Mouse (Mus musculus): ENCODE data around the gene Zcchc24. TPM values are rescaled to one million over a fixed set of nuclear protein-coding genes. Genes with fewer than 3 reads are reported as not detected.

Gene Zcchc24
- polyA plus RNA-seq, 1 experiment from 2014 or later = 47.3 TPM

- H3K4me2 ChIP-seq (replicated peaks) = no peak overlapping the region
- no peaks in the 10 kb centered on the region for H3K27me3 ChIP-seq
- 68% methylated on average over 4 of the region's 4 CpGs for WGBS
- no peak overlapping the region for H3K27ac ChIP-seq
- H3K9ac ChIP-seq = no peak overlapping the region
- peaks cover 32% of the 10 kb centered on the region for H3K4me1 ChIP-seq
- no peak for ATAC-seq (ENCODE audit: insufficient number of reproducible peaks, insufficient read depth, low FRiP score, low TSS enrichment)
- H3K4me3 ChIP-seq = no peak overlapping the region
- H3K36me3 ChIP-seq = peaks cover 9% of the 10 kb centered on the region
- no peaks in the 10 kb centered on the region for H3K9me3 ChIP-seq
Measured at GRCm38 (mm10) chr14:25710073-25710472, 58.8 kb downstream of the Zcchc24 start.

GRCm38 (mm10) chr14:25708917-25709316 lies 59.9 kb downstream of the Zcchc24 start:
- ATAC-seq (ENCODE audit: insufficient number of reproducible peaks, insufficient read depth, low FRiP score, low TSS enrichment) = no peak
- no peaks in the 10 kb centered on the region for H3K27me3 ChIP-seq
- H3K4me1 ChIP-seq = peaks cover 29% of the 10 kb centered on the region
- no peak overlapping the region for H3K4me2 ChIP-seq (replicated peaks)
- H3K9ac ChIP-seq = peak overlapping the region; percentile 2; the same call in 1 of the 2 replicates
- H3K9me3 ChIP-seq = no peaks in the 10 kb centered on the region
- 94% methylated on average over 2 of the region's 2 CpGs for WGBS
- H3K36me3 ChIP-seq = no peaks in the 10 kb centered on the region
- no peak overlapping the region; the same call in 1 of the 2 replicates for H3K27ac ChIP-seq
- H3K4me3 ChIP-seq = no peak overlapping the region

GRCm38 (mm10) chr14:25708451-25708850 lies 60.4 kb downstream of the Zcchc24 start:
- WGBS = 60% methylated on average over 4 of the region's 4 CpGs
- Histone ChIP-seq H3K9me3 (no peaks in the 10 kb centered on the region), H3K4me1 (peaks cover 27% of the 10 kb centered on the region), H3K27ac (no peak overlapping the region; the same call in 1 of the 2 replicates), H3K4me2 (replicated peaks) (no peak overlapping the region), H3K36me3 (no peaks in the 10 kb centered on the region), H3K9ac (0 out of 2 replicates have a peak overlapping the region, but pooled peaks have one; percentile 2), H3K27me3 (no peaks in the 10 kb centered on the region), H3K4me3 (no peak overlapping the region)
- no peak for ATAC-seq (ENCODE audit: insufficient number of reproducible peaks, insufficient read depth, low FRiP score, low TSS enrichment)

- 0 out of 2 replicates have a peak, but pooled peaks have one; percentile 41 for ATAC-seq (ENCODE audit: insufficient number of reproducible peaks, insufficient read depth, low FRiP score, low TSS enrichment)
- H3K36me3 ChIP-seq = no peaks in the 10 kb centered on the region
- 0 out of 2 replicates have a peak overlapping the region, but pooled peaks have one; percentile 26 for H3K27ac ChIP-seq
- no peak overlapping the region for H3K9ac ChIP-seq
- no peaks in the 10 kb centered on the region for H3K9me3 ChIP-seq
- H3K27me3 ChIP-seq = no peaks in the 10 kb centered on the region
- no peak overlapping the region for H3K4me2 ChIP-seq (replicated peaks)
- WGBS = 48% methylated on average over 5 of the region's 5 CpGs
- H3K4me3 ChIP-seq = no peak overlapping the region
- peaks cover 27% of the 10 kb centered on the region for H3K4me1 ChIP-seq
Measured at GRCm38 (mm10) chr14:25707691-25708181, 61.1 kb downstream of the Zcchc24 start.

- Histone ChIP-seq H3K36me3 (peaks cover 39% of the 10 kb centered on the region), H3K4me3 (no peak overlapping the region), H3K27ac (no peak overlapping the region), H3K27me3 (no peaks in the 10 kb centered on the region), H3K4me1 (no peaks in the 10 kb centered on the region), H3K9ac (no peak overlapping the region), H3K4me2 (replicated peaks) (no peak overlapping the region), H3K9me3 (no peaks in the 10 kb centered on the region)
- ATAC-seq (ENCODE audit: insufficient number of reproducible peaks, insufficient read depth, low FRiP score, low TSS enrichment) = no peak
Measured at GRCm38 (mm10) chr14:25701986-25702385, 66.9 kb downstream of the Zcchc24 start.

- Histone ChIP-seq H3K9me3 (no peaks in the 10 kb centered on the region), H3K4me1 (peaks cover 16% of the 10 kb centered on the region), H3K36me3 (peaks cover 48% of the 10 kb centered on the region), H3K27me3 (no peaks in the 10 kb centered on the region), H3K4me2 (replicated peaks) (no peak overlapping the region), H3K27ac (no peak overlapping the region), H3K4me3 (no peak overlapping the region), H3K9ac (no peak overlapping the region)
- no peak for ATAC-seq (ENCODE audit: insufficient number of reproducible peaks, insufficient read depth, low FRiP score, low TSS enrichment)
- 68% methylated on average over 2 of the region's 2 CpGs for WGBS
Measured at GRCm38 (mm10) chr14:25696356-25696755, 72.5 kb downstream of the Zcchc24 start.

GRCm38 (mm10) chr14:25695059-25695458 lies 73.8 kb downstream of the Zcchc24 start:
- Histone ChIP-seq H3K27ac (no peak overlapping the region), H3K9ac (peak overlapping the region; percentile 84), H3K4me1 (peaks cover 16% of the 10 kb centered on the region), H3K4me2 (replicated peaks) (peak overlapping the region; percentile 89), H3K9me3 (no peaks in the 10 kb centered on the region), H3K27me3 (no peaks in the 10 kb centered on the region), H3K36me3 (peaks cover 38% of the 10 kb centered on the region), H3K4me3 (peak overlapping the region; percentile 89)
- ATAC-seq (ENCODE audit: insufficient number of reproducible peaks, insufficient read depth, low FRiP score, low TSS enrichment) = no peak
- WGBS = 69% methylated on average over 6 of the region's 6 CpGs

- Histone ChIP-seq H3K27ac (no peak overlapping the region), H3K4me1 (peaks cover 16% of the 10 kb centered on the region), H3K27me3 (no peaks in the 10 kb centered on the region), H3K4me2 (replicated peaks) (peak overlapping the region; percentile 89), H3K9ac (peak overlapping the region; percentile 84), H3K36me3 (peaks cover 33% of the 10 kb centered on the region), H3K9me3 (no peaks in the 10 kb centered on the region), H3K4me3 (peak overlapping the region; percentile 89)
- WGBS = 1% methylated on average over 10 of the region's 10 CpGs
- ATAC-seq (ENCODE audit: insufficient number of reproducible peaks, insufficient read depth, low FRiP score, low TSS enrichment) = peak; percentile 43
Measured at GRCm38 (mm10) chr14:25694569-25694897, 74.3 kb downstream of the Zcchc24 start.

- Histone ChIP-seq H3K4me1 (peaks cover 16% of the 10 kb centered on the region), H3K27me3 (no peaks in the 10 kb centered on the region), H3K9ac (peak within 1 kb of the TSS; percentile 84), H3K27ac (no peak within 1 kb of the TSS; the same call in 1 of the 2 replicates), H3K9me3 (no peaks in the 10 kb centered on the region), H3K4me3 (peak within 1 kb of the TSS; percentile 89), H3K36me3 (peaks cover 28% of the 10 kb centered on the region), H3K4me2 (replicated peaks) (peak within 1 kb of the TSS; percentile 89)
- under 1% methylated on average over 69 of the region's 70 CpGs for WGBS
- peak; percentile 87 for ATAC-seq (ENCODE audit: insufficient number of reproducible peaks, insufficient read depth, low FRiP score, low TSS enrichment)
Measured at GRCm38 (mm10) chr14:25693888-25694568, 74.8 kb downstream of the Zcchc24 start, which contains the start of gene Ppif. Gene Ppif, plus strand, starts transcription at chr14:25694154.

- no peak for ATAC-seq (ENCODE audit: insufficient number of reproducible peaks, insufficient read depth, low FRiP score, low TSS enrichment)
- 71% methylated on average over 6 of the region's 6 CpGs for WGBS
- peaks cover 21% of the 10 kb centered on the region for H3K36me3 ChIP-seq
- H3K4me1 ChIP-seq = peaks cover 16% of the 10 kb centered on the region
- H3K9ac ChIP-seq = no peak overlapping the region
- H3K4me2 ChIP-seq (replicated peaks) = peak overlapping the region; percentile 89
- no peaks in the 10 kb centered on the region for H3K27me3 ChIP-seq
- no peaks in the 10 kb centered on the region for H3K9me3 ChIP-seq
- H3K27ac ChIP-seq = no peak overlapping the region; the same call in 1 of the 2 replicates
- H3K4me3 ChIP-seq = peak overlapping the region; percentile 89
Measured at GRCm38 (mm10) chr14:25693271-25693887, 75.5 kb downstream of the Zcchc24 start.

GRCm38 (mm10) chr14:25686983-25687901 lies 81.6 kb downstream of the Zcchc24 start:
- no peak for ATAC-seq (ENCODE audit: insufficient number of reproducible peaks, insufficient read depth, low FRiP score, low TSS enrichment)
- 84% methylated on average over 10 of the region's 10 CpGs for WGBS
- no peaks in the 10 kb centered on the region for H3K4me1 ChIP-seq
- no peak overlapping the region for H3K4me3 ChIP-seq
- no peak overlapping the region for H3K9ac ChIP-seq
- no peaks in the 10 kb centered on the region for H3K9me3 ChIP-seq
- H3K4me2 ChIP-seq (replicated peaks) = no peak overlapping the region
- no peaks in the 10 kb centered on the region for H3K27me3 ChIP-seq
- H3K36me3 ChIP-seq = no peaks in the 10 kb centered on the region
- no peak overlapping the region for H3K27ac ChIP-seq
